Mouse (Mus musculus): ENCODE results near the gene Paqr3.

Paqr3 gene

GRCm38 (mm10) chr5:97085071-97085470 lies 26.3 kb downstream of the Paqr3 start:
- no peak for DNase-seq (ENCODE audit: inconsistent ontology term)

DNA sequence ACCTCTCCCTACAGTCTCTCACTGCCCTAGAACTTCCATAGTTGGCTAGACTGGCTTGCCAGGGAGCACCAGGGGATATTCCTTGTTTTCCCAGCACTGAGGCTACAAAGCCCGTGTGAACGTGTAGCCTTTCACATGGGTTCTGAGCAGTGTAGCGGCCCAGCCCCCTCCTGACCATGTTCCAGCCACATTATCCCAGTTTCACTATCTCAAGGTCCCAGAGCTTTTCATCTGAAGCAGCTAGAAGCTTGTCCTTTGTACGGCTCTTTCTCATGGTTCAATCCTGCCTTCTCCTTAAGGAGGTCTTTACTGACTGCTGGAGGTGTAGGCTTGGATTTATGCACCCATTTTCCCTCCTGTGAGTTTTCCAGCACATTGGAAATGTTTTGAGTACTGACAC lies 26.9 kb downstream of the Paqr3 start:
- DNase-seq (ENCODE audit: inconsistent ontology term): no peak

- no peak for DNase-seq (ENCODE audit: inconsistent ontology term)
These were observed 27.7 kb downstream of the Paqr3 start for GRCm38 (mm10) chr5:97083701-97084100.

GRCm38 (mm10) chr5:97081481-97081880 lies 29.9 kb downstream of the Paqr3 start:
- DNase-seq (ENCODE audit: inconsistent ontology term): peak; percentile 7

GRCm38 (mm10) chr5:97078641-97079040 lies 32.8 kb downstream of the Paqr3 start:
- DNase-seq (ENCODE audit: inconsistent ontology term): no peak

DNA sequence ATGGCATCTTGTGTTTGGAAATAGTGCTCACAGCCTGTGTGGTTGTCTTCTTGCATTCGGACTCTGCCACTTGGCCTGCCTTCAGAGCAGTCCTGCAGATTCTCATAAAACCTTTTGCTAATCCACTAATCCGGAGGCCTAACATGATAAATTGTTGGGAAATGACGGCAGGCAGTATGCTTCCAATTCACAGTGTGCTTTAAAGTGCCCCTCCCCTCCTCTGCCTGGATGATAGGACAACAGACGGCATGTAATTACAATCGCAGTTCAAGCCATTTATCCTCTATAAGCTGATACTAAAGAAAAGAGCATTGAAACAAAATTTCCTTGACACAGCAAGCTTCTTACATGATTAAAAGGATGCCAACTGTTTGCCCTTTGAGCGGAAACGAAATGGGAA lies 33.7 kb downstream of the Paqr3 start:
- no peak for DNase-seq (ENCODE audit: inconsistent ontology term)

DNA sequence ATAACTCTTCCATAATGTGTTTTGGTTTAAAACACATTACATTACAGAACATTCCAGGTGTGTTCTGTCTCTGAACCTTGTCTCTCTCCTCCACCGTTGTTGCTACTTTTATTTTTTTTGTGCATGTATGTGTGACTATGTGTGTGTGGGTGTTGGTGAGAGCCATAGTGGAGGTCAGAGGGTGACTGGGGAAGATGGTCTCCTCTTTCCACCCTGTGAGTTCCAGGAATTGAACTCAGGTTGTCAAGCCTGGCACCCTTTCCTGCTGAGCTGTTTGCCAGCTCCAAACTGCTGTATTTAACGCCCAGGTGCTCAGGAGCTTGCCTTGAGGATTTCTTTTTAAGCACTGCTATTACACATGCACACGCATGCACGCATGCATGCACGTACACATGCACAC lies 35.2 kb downstream of the Paqr3 start:
- no peak for DNase-seq (ENCODE audit: inconsistent ontology term)

GRCm38 (mm10) chr5:97075476-97076151 lies 35.8 kb downstream of the Paqr3 start:
- no peak for DNase-seq (ENCODE audit: inconsistent ontology term)

GRCm38 (mm10) chr5:97065746-97066145 lies 45.6 kb downstream of the Paqr3 start:
- no peak for DNase-seq (ENCODE audit: inconsistent ontology term)

GRCm38 (mm10) chr5:97062041-97062440 lies 49.4 kb downstream of the Paqr3 start:
- DNase-seq (ENCODE audit: inconsistent ontology term): no peak

DNA sequence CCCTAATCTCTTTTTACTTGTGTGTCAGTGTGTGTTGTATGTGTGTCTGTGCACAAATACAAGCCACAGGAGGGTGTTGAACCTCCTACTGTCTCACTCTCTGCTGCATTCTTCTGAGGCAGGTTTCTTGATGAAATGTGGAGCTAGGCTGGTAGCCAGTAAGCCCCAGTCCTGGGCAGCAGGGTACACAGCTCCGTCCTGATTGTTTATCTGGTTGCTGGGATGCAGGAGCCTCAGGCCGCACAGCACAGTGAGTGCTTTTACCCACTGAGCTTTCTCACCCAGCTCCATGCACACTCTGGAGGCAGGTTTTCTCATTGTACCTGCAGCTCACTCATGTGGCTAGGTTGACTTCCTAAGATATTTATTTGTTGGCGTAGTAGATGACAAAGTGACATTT lies 50.5 kb downstream of the Paqr3 start:
- no peak for DNase-seq (ENCODE audit: inconsistent ontology term)

DNA sequence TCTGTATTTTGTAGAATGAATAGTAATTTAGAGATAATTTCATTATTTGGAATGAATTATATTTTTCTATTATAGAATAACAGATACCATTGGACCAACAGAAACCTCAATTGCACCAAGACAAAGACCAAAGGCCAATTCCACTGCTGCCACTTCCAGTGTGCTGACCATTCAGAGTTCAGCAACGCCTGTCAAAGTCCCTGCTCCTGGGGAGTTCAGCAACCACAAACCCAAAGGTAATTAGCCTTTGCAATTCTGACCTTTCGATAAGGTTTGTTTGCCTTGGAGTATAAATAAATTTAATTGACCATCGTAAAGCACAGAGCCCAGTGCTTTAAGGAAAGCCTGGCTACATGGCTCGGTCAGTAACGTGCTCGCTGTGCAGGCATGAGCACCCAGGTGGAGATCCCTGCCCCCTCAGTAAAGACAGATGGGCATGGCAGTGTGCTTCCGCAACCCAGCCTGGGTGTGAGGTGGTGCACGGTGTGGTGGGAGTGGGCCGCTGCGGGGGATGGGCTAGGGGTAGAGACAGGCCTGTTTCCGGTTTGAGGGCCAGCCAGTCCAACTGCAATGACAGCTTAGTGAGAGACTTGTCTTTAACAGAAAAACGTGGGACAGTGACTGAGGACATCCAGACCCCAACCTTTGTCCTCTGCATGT lies 54.5 kb downstream of the Paqr3 start:
- no peak for DNase-seq (ENCODE audit: inconsistent ontology term)

DNA sequence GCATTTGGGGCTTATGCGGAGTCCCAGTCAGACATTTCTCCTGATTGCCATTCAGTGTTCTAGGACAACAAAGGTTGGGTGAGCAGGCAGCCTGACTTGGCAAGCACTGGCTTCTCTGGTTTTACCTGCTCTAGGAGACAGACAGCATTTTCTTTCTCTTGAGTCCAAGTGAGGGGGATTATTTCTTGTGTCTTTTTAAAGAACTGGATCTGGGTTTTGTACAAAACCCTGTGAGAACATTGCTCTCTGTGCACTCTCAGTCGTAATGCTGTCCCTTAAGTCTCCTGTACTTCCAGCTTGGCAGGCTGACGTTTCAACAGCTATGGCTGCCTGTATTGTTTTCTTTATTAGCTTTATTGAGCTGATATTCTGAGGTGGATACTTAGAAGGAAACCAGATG lies 55.0 kb downstream of the Paqr3 start:
- DNase-seq (ENCODE audit: inconsistent ontology term): no peak

DNA sequence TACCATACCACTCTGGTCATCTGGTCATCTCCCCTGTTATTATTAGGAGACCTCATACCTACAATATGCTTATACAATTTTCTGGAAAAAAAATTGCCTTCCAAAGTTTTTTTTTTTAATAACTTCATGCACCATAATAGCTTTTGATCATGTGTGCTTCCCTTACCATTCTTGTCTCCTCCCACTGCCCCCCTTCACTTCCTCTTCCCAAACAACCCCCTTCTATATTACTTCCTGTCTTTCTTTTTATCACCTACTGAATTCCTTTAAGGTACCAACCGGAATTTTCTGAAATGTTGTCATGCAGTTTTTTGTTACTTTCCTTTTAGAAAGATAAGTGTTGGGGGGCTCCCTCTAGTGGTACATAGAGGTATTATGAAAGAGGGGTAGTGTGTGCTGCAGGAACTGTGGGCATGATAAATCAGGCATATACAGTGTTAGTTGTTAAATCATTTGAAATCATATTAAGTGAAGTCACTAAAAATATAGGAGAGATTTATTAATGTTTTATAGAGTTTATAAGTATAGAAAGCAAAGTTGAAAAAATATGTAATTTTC lies 55.8 kb downstream of the Paqr3 start:
- DNase-seq (ENCODE audit: inconsistent ontology term): peak; percentile 37

GRCm38 (mm10) chr5:97054801-97055200 lies 56.6 kb downstream of the Paqr3 start:
- DNase-seq (ENCODE audit: inconsistent ontology term): no peak

DNA sequence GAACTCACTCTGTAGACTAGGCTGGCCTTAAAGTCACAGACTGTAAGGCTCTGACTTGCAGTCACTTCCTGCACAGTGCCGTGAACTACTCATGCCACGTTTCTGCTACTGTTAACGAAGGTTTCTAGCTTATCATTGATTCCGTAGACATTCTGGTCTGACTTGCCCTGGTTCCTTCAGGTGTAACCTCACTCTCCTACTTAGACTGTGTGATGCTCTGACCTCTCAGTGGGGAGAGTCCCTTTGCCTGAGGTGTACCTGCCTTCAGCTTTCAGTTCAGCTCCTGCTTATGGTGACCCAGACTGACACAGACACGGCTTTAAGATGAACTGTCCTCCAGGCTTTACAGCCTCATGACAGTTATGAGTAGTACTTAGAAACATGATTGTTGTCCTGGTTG lies 57.2 kb downstream of the Paqr3 start:
- DNase-seq (ENCODE audit: inconsistent ontology term): no peak

DNA sequence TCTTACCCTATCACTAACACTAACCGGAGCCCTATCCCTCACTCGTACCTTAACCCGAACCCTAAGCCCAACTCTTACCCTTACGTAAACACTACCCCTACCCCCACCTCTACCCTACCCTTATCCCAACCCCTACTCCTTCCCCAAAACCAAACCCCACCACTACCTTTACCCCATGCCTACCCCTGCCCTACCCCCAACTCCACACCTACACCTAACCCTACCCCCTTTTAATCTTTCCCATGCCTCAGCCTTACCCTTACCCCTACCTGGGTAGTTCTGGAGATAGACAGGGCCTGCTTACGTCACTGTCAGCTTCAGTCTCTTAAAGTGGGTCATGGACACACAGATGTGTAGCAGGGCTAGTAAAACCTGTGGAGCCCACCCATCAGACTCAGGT lies 62.5 kb downstream of the Paqr3 start:
- no peak for DNase-seq (ENCODE audit: inconsistent ontology term)

DNA sequence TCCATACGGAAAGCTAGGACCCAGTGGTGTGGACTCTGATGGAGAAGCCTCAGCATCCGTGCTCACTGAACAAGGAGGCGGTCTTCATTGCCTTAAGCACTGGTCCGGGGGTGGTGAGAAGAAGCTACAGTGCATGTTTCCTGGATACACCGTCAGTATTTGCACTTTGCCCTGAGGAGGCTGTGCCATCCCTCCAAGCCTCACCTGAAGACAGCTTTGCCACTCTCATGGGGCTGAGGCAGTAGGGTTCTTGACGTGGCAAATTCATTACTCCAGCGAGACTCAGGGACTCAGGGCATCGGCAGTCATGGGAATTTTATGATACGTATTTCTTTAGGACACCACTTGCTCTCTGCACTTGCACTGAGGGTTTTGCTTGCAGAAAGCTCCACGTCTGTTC lies 64.7 kb downstream of the Paqr3 start:
- no peak for DNase-seq (ENCODE audit: inconsistent ontology term)

- no peak for DNase-seq (ENCODE audit: inconsistent ontology term)
These were observed 66.1 kb downstream of the Paqr3 start for GRCm38 (mm10) chr5:97045260-97045659.

Measured in Muller cell, postnatal 12 days (primary cell).